Mouse (Mus musculus) myocyte (in vitro differentiated cells): ENCODE results near the gene Calr3. TPM values are rescaled to one million over a fixed set of nuclear protein-coding genes. Genes with fewer than 3 reads are reported as not detected.
A peak's percentile ranks its signal among the peaks of the same experiment; 100 is the strongest.

Source experiments
- H3K27me3 ChIP-seq: one replicate; pipeline ENCODE4 v1.6.1; 2011; ENCODE audit not compliant: control insufficient read depth, insufficient read depth, insufficient read length
- H3K36me3 ChIP-seq: one replicate; pipeline ENCODE4 v1.6.1; 2011; ENCODE audit not compliant: control insufficient read depth, insufficient read depth
- H3K4me2 ChIP-seq: one replicate; pipeline ENCODE4 v1.6.1; 2011; ENCODE audit warnings: low read depth, control low read depth
- H3K4me3 ChIP-seq: one replicate; pipeline ENCODE4 v1.5.1; 2011; ENCODE audit warnings: mild to moderate bottlenecking, control low read depth, moderate library complexity
- H3K79me2 ChIP-seq: one replicate; pipeline ENCODE4 v1.6.1; 2011; ENCODE audit not compliant: control insufficient read depth, insufficient read depth
- H3ac ChIP-seq: one replicate; pipeline ENCODE4 v1.6.1; 2011; ENCODE audit not compliant: control insufficient read depth, insufficient read length
- CEBPB ChIP-seq: IDR thresholded peaks from 2 replicates; pipeline ENCODE4 v1.6.1; 2011; ENCODE audit warnings: mild to moderate bottlenecking, moderate library complexity; ENCODE audit not compliant: poor library complexity, insufficient read depth, severe bottlenecking
- E2F4 ChIP-seq: IDR thresholded peaks from one replicate; pipeline ENCODE4 v1.6.1; 2011; ENCODE audit warnings: mild to moderate bottlenecking, control low read depth, moderate library complexity; ENCODE audit not compliant: insufficient read depth
- MAX ChIP-seq: IDR thresholded peaks from one replicate; pipeline ENCODE4 v1.6.1; 2011; ENCODE audit warnings: low read depth, mild to moderate bottlenecking, control low read depth
- MYOD1 ChIP-seq, 3 experiments: IDR thresholded peaks; one replicate each; pipeline ENCODE4 v1.6.1; 2011; ENCODE audit warnings: control low read depth in 2 of 3, low read depth in 2 of 3, mild to moderate bottlenecking in 2 of 3, moderate library complexity in 1 of 3; ENCODE audit not compliant: insufficient read length in 2 of 3, control insufficient read depth in 1 of 3
- MYOG ChIP-seq, 3 experiments: IDR thresholded peaks; one replicate each; pipeline ENCODE4 v1.6.1; 2011; ENCODE audit warnings: control low read depth in 2 of 3, low read depth in 2 of 3, mild to moderate bottlenecking in 2 of 3; ENCODE audit not compliant: insufficient read length in 2 of 3, control insufficient read depth in 1 of 3, insufficient read depth in 1 of 3
- POLR2A ChIP-seq: IDR thresholded peaks from one replicate; pipeline ENCODE4 v1.6.1; 2011; ENCODE audit warnings: low read depth, mild to moderate bottlenecking, control low read depth, moderate library complexity; ENCODE audit not compliant: insufficient read length
- POLR2AphosphoS2 ChIP-seq: IDR thresholded peaks from one replicate; pipeline ENCODE4 v1.6.1; 2011; ENCODE audit warnings: low read depth, control low read depth; ENCODE audit not compliant: insufficient read length
- REST ChIP-seq: IDR thresholded peaks from one replicate; pipeline ENCODE4 v1.6.1; 2011; ENCODE audit warnings: mild to moderate bottlenecking, control low read depth, moderate library complexity; ENCODE audit not compliant: insufficient read depth, insufficient read length
- SRF ChIP-seq: IDR thresholded peaks from one replicate; pipeline ENCODE4 v1.6.1; 2011; ENCODE audit warnings: low read depth; ENCODE audit not compliant: control insufficient read depth, insufficient read length
- TCF12 ChIP-seq: IDR thresholded peaks from one replicate; pipeline ENCODE4 v1.6.1; 2011; ENCODE audit warnings: mild to moderate bottlenecking, control low read depth; ENCODE audit not compliant: poor library complexity, insufficient read depth, severe bottlenecking
- TCF3 ChIP-seq: IDR thresholded peaks from one replicate; pipeline ENCODE4 v1.6.1; 2011; ENCODE audit warnings: low read depth, control low read depth; ENCODE audit not compliant: insufficient read length
- USF1 ChIP-seq: IDR thresholded peaks from one replicate; pipeline ENCODE4 v1.6.1; 2011; ENCODE audit warnings: low read depth, mild to moderate bottlenecking, control low read depth, moderate library complexity
- polyA plus RNA-seq: library from polyadenylated mRNA; unstranded; fragments of >200 nt; fragmentation: generic; extraction: Trizol; gene quantifications from one replicate; pipeline ENCODE4 v1.2.1, GENCODE M21; 2012; ENCODE audit warnings: missing spikeins

Calr3 gene
- polyA plus RNA-seq, 1 experiment = 0.38 TPM

- Histone ChIP-seq H3K4me2 (no peak overlapping the region), H3K36me3 (peaks cover 29% of the 10 kb centered on the region), H3K4me3 (no peak overlapping the region), H3K79me2 (no peaks in the 10 kb centered on the region), H3K27me3 (no peaks in the 10 kb centered on the region), H3ac (no peak overlapping the region)
- no peak for TF ChIP-seq TCF3
- TF ChIP-seq CEBPB = no peak
- TF ChIP-seq MYOD1 (IDR thresholded peaks at IDR 0.05; ENCODE audit: control insufficient read depth in 1 of 3, insufficient read length in 2 of 3, low read depth in 2 of 3) = no peak
- TF ChIP-seq E2F4 = no peak
- no peak for TF ChIP-seq MAX
- TF ChIP-seq POLR2A = no peak
- TF ChIP-seq USF1 = no peak
- TF ChIP-seq REST = no peak
- TF ChIP-seq MYOG (IDR thresholded peaks at IDR 0.05; ENCODE audit: control insufficient read depth in 1 of 3, insufficient read depth in 1 of 3, insufficient read length in 2 of 3, low read depth in 2 of 3) = no peak
- TF ChIP-seq SRF = no peak
Observed at GRCm38 (mm10) chr8:72382395-72382794, 61.3 kb downstream of the Calr3 start.

- TF ChIP-seq E2F4 = no peak
- TF ChIP-seq MYOD1 (IDR thresholded peaks at IDR 0.05; ENCODE audit: control insufficient read depth in 1 of 3, insufficient read length in 2 of 3, low read depth in 2 of 3) = no peak
- TF ChIP-seq POLR2AphosphoS2 = no peak
- TF ChIP-seq USF1 = no peak
- TF ChIP-seq MAX = no peak
- TF ChIP-seq CEBPB = no peak
- no peak for TF ChIP-seq TCF3
- TF ChIP-seq POLR2A = no peak
- TF ChIP-seq MYOG (IDR thresholded peaks at IDR 0.05; ENCODE audit: control insufficient read depth in 1 of 3, insufficient read depth in 1 of 3, insufficient read length in 2 of 3, low read depth in 2 of 3) = no peak
- TF ChIP-seq SRF = no peak
- no peak for TF ChIP-seq REST
- no peak for TF ChIP-seq TCF12
- Histone ChIP-seq H3K36me3 (peaks cover 31% of the 10 kb centered on the region), H3K79me2 (no peaks in the 10 kb centered on the region)
Observed at GRCm38 (mm10) chr8:72380656-72381055, 63.0 kb downstream of the Calr3 start.

GRCm38 (mm10) chr8:72376900-72377299 is 66.8 kb downstream of the Calr3 start:
- no peak overlapping the region for H3ac ChIP-seq
- H3K4me2 ChIP-seq = no peak overlapping the region
- no peak overlapping the region for H3K4me3 ChIP-seq
- H3K27me3 ChIP-seq = no peaks in the 10 kb centered on the region
- peaks cover 29% of the 10 kb centered on the region for H3K36me3 ChIP-seq
- TF ChIP-seq SRF (no peak), MAX (no peak), TCF12 (no peak), TCF3 (no peak), E2F4 (no peak), REST (no peak), POLR2AphosphoS2 (no peak), POLR2A (no peak), CEBPB (no peak), USF1 (no peak)
- no peaks in the 10 kb centered on the region for H3K79me2 ChIP-seq

More at GRCm38 (mm10) chr8:72380656-72381055, 63.0 kb downstream of the Calr3 start:
- H3ac ChIP-seq = no peak overlapping the region
- H3K4me2 ChIP-seq = no peak overlapping the region
- no peaks in the 10 kb centered on the region for H3K27me3 ChIP-seq
- H3K4me3 ChIP-seq = no peak overlapping the region

- H3K79me2 ChIP-seq = no peaks in the 10 kb centered on the region
- H3K4me3 ChIP-seq = no peak overlapping the region
- peaks cover 25% of the 10 kb centered on the region for H3K36me3 ChIP-seq
- no peaks in the 10 kb centered on the region for H3K27me3 ChIP-seq
- no peak overlapping the region for H3K4me2 ChIP-seq
- TF ChIP-seq E2F4 = no peak
- TF ChIP-seq MYOD1 (IDR thresholded peaks at IDR 0.05; ENCODE audit: control insufficient read depth in 1 of 3, insufficient read length in 2 of 3, low read depth in 2 of 3) = no peak
- no peak for TF ChIP-seq POLR2A
- TF ChIP-seq TCF3 = no peak
- TF ChIP-seq MYOG (IDR thresholded peaks at IDR 0.05; ENCODE audit: control insufficient read depth in 1 of 3, insufficient read depth in 1 of 3, insufficient read length in 2 of 3, low read depth in 2 of 3) = no peak
- TF ChIP-seq POLR2AphosphoS2 = no peak
- no peak for TF ChIP-seq SRF
- no peak for TF ChIP-seq MAX
- TF ChIP-seq CEBPB = no peak
- no peak for TF ChIP-seq USF1
- no peak for TF ChIP-seq REST
- TF ChIP-seq TCF12 = no peak
- H3ac ChIP-seq = no peak overlapping the region
Observed at GRCm38 (mm10) chr8:72376309-72376708, 67.4 kb downstream of the Calr3 start.

GRCm38 (mm10) chr8:72375161-72375560 is 68.5 kb downstream of the Calr3 start:
- Histone ChIP-seq H3K4me2 (no peak overlapping the region), H3K36me3 (peaks cover 24% of the 10 kb centered on the region), H3K27me3 (no peaks in the 10 kb centered on the region), H3ac (no peak overlapping the region), H3K79me2 (no peaks in the 10 kb centered on the region), H3K4me3 (no peak overlapping the region)
- TF ChIP-seq MYOD1 (IDR thresholded peaks at IDR 0.05; ENCODE audit: control insufficient read depth in 1 of 3, insufficient read length in 2 of 3, low read depth in 2 of 3) (peak in 2 of 3 experiments; percentile 50 to 69), MYOG (IDR thresholded peaks at IDR 0.05; ENCODE audit: control insufficient read depth in 1 of 3, insufficient read depth in 1 of 3, insufficient read length in 2 of 3, low read depth in 2 of 3) (peak in 2 of 3 experiments; percentile 69 to 85), SRF (no peak)

Other genes starting within 250 kb of the Calr3 start
- gene Cib3, start 231.0 kb downstream of the Calr3 start, polyA plus RNA-seq = not detected
- not detected for gene Gm11034, start 230.2 kb downstream of the Calr3 start, polyA plus RNA-seq
- gene Fam32a, start 224.1 kb downstream of the Calr3 start, polyA plus RNA-seq = 29.5 TPM
- gene Ap1m1, start 203.9 kb downstream of the Calr3 start, polyA plus RNA-seq = 57.8 TPM
- gene Gm10282, start 138.6 kb downstream of the Calr3 start, polyA plus RNA-seq = 63.4 TPM
- 9.8 TPM for gene Klf2, start 124.8 kb downstream of the Calr3 start, polyA plus RNA-seq
- gene Eps15l1, start 22.4 kb downstream of the Calr3 start, polyA plus RNA-seq = 22.8 TPM
- gene 1700030K09Rik, start within 50 bp of the Calr3 start, polyA plus RNA-seq = 7.3 TPM
- gene Cherp, start 31.4 kb upstream of the Calr3 start, polyA plus RNA-seq = 39.9 TPM
- gene Slc35e1, start 48.7 kb upstream of the Calr3 start, polyA plus RNA-seq = 25.9 TPM
- gene Med26, start 104.4 kb upstream of the Calr3 start, polyA plus RNA-seq = 7.6 TPM
- gene Smim7, start 127.2 kb upstream of the Calr3 start, polyA plus RNA-seq = 74.3 TPM
- gene Tmem38a, start 128.2 kb upstream of the Calr3 start, polyA plus RNA-seq = 351 TPM
- gene Nwd1, start 202.8 kb upstream of the Calr3 start, polyA plus RNA-seq = 0.10 TPM